Comparison of ENCODE assay signal across 22 mouse cellular contexts in genomic region chr19:58908018-58908417, GRCm38 (mm10). TPM values are rescaled to one million over a fixed set of nuclear protein-coding genes. Genes with fewer than 3 reads are reported as not detected.
DNase-seq lines count a peak whose midpoint lies in the region; ATAC-seq and TF ChIP-seq lines count a peak whose summit lies in the region.
"Had no signal": no experiment of that assay in that cellular context is flagged by ENCODE, and none has a peak within 500 bp of the region (broad histone marks: within the 10 kb centered on the region; RNA-seq: fewer than 3 reads in every experiment).

No protein-coding gene starts in this region.

- in situ Hi-C loops in CH12.LX (cut with MboI; ENCODE audit: low pct_ligation_motif_present, low pct_unique_long_range_greater_than_20kb, low sequenced_read_pairs) = loop anchor here (5.0 kb wide), 1 partner anchor 106 kb away; no protein-coding TSS in a partner anchor

- no peak for ATAC-seq in kidney, postnatal 0 days (replicated peaks; ENCODE audit: low FRiP score, low read depth)
- ATAC-seq: forebrain, embryonic 13.5 days; forebrain, postnatal 0 days had no signal

- no peak for TF ChIP-seq POLR2A in CH12.LX (IDR thresholded peaks at IDR 0.05; ENCODE audit: low read depth, low read length)

- no peak overlapping the region for H3K4me2 ChIP-seq in kidney, postnatal 0 days (ENCODE audit: low read length)
- H3K4me2 ChIP-seq in CH12.LX (ENCODE audit: insufficient read depth, low read depth, poor library complexity, severe bottlenecking) = no peak overlapping the region
- H3K4me2 ChIP-seq: forebrain, embryonic 13.5 days; heart, embryonic 12.5 days; hindbrain, embryonic 14.5 days had no signal

- no peaks in the 10 kb centered on the region for H3K4me1 ChIP-seq in kidney, postnatal 0 days (replicated peaks; ENCODE audit: insufficient read depth, low read length)
- H3K4me1 ChIP-seq in CH12.LX (ENCODE audit: control insufficient read depth in 1 of 2, insufficient read depth in 2 of 2) = peaks cover 3 to 48% of the 10 kb centered on the region in 2 experiments; a peak in 3 of 4 replicates
- H3K4me1 ChIP-seq in limb, embryonic 10.5 days = peaks cover 13% of the 10 kb centered on the region

- H3K9ac ChIP-seq in kidney, postnatal 0 days (ENCODE audit: low read depth, low read length) = no peak overlapping the region
- no peak overlapping the region for H3K9ac ChIP-seq in CH12.LX (ENCODE audit: insufficient read depth, low read depth)
- H3K9ac ChIP-seq: forebrain, embryonic 13.5 days; forebrain, postnatal 0 days; heart, embryonic 12.5 days; hindbrain, embryonic 14.5 days had no signal

- dilution Hi-C loops in CH12.LX (cut with MboI; ENCODE audit: extremely low pct_ligation_motif_present, extremely low pct_unique_long_range_greater_than_20kb, low sequenced_read_pairs) = no loop called here

- WGBS in kidney, postnatal 0 days = 55% methylated on average over 10 of the region's 10 CpGs
- 87% methylated on average over 10 of the region's 10 CpGs for WGBS in limb, embryonic 10.5 days

- no peak overlapping the region for H3K4me3 ChIP-seq in kidney, postnatal 0 days (replicated peaks; ENCODE audit: low read depth, low read length)
- no peak overlapping the region for H3K4me3 ChIP-seq in CH12.LX (replicated peaks in 1 of 3; ENCODE audit: low read depth in 2 of 3, low read length in 2 of 3, poor library complexity in 1 of 3)
- no peak overlapping the region for H3K4me3 ChIP-seq in limb, embryonic 10.5 days
- H3K4me3 ChIP-seq: forebrain, embryonic 13.5 days; heart, embryonic 12.5 days; hindbrain, embryonic 10.5 days had no signal

- TF ChIP-seq EP300 in CH12.LX (IDR thresholded peaks at IDR 0.05; ENCODE audit: low read length) = no peak

- H3K79me2 ChIP-seq in CH12.LX (replicated peaks; ENCODE audit: control insufficient read depth, extremely low read depth, insufficient read depth, poor library complexity, severe bottlenecking) = no peaks in the 10 kb centered on the region

- DNase-seq in kidney, postnatal 0 days (ENCODE audit: low spot score) = peak; percentile 27
- DNase-seq in kidney, postnatal 10 days = no peak
- peak; percentile 2 for DNase-seq in thymus, postnatal 0 days (ENCODE audit: low spot score)
- no peak for DNase-seq in thymus, postnatal 14 days
- DNase-seq in CH12.LX (ENCODE audit: extremely low read depth) = peak; percentile 33
- DNase-seq in splenic B cell, adult 2 months (ENCODE audit: low read depth, low spot score) = peak; percentile 50
- no peak for DNase-seq in adrenal gland, adult 2 months
- no peak for DNase-seq in limb, embryonic 10.5 days (ENCODE audit: low spot score)
- DNase-seq: adrenal gland, adult 8-10 months; adrenal gland, postnatal 36 days; cerebellum, adult 2 months; cerebellum, postnatal 14 days; forebrain, postnatal 0 days; gastrocnemius, postnatal 25 days had no signal

- no peak overlapping the region for H3K27ac ChIP-seq in kidney, postnatal 0 days
- H3K27ac ChIP-seq in CH12.LX (ENCODE audit: insufficient read depth, low read depth) = no peak overlapping the region
- no peak overlapping the region for H3K27ac ChIP-seq in limb, embryonic 10.5 days
- H3K27ac ChIP-seq: forebrain, embryonic 13.5 days; hindbrain, embryonic 10.5 days; hindbrain, embryonic 14.5 days had no signal

- no peaks in the 10 kb centered on the region for H3K36me3 ChIP-seq in kidney, postnatal 0 days (ENCODE audit: insufficient read depth, low read length)
- H3K36me3 ChIP-seq in CH12.LX (replicated peaks in 1 of 2; ENCODE audit: control insufficient read depth in 1 of 2, insufficient read depth in 1 of 2, low read length in 1 of 2) = no peaks in the 10 kb centered on the region
- H3K36me3 ChIP-seq in splenic B cell, adult 2 months (ENCODE audit: control insufficient read depth, insufficient read depth, low read length, poor library complexity, severe bottlenecking) = no peaks in the 10 kb centered on the region
- H3K36me3 ChIP-seq in limb, embryonic 10.5 days = no peaks in the 10 kb centered on the region
- H3K36me3 ChIP-seq: heart, embryonic 12.5 days; hindbrain, embryonic 10.5 days had no signal

- no peaks in the 10 kb centered on the region for H3K9me3 ChIP-seq in kidney, postnatal 0 days (replicated peaks; ENCODE audit: low read length)
- no peaks in the 10 kb centered on the region for H3K9me3 ChIP-seq in CH12.LX (replicated peaks; ENCODE audit: low read length)
- H3K9me3 ChIP-seq in limb, embryonic 10.5 days (replicated peaks) = no peaks in the 10 kb centered on the region
- H3K9me3 ChIP-seq: forebrain, embryonic 13.5 days; heart, embryonic 12.5 days; hindbrain, embryonic 10.5 days had no signal

- no peaks in the 10 kb centered on the region for H3K27me3 ChIP-seq in kidney, postnatal 0 days (ENCODE audit: insufficient read depth, low read length)
- H3K27me3 ChIP-seq in CH12.LX (replicated peaks) = no peaks in the 10 kb centered on the region
- no peaks in the 10 kb centered on the region for H3K27me3 ChIP-seq in splenic B cell, adult 2 months (ENCODE audit: control insufficient read depth, insufficient read depth, low read length, poor library complexity, severe bottlenecking)
- H3K27me3 ChIP-seq in limb, embryonic 10.5 days (ENCODE audit: low read depth, poor library complexity, severe bottlenecking) = peaks cover 18% of the 10 kb centered on the region

- TF ChIP-seq RAD21 in CH12.LX (IDR thresholded peaks at IDR 0.05; ENCODE audit: low read depth, low read length) = no peak

- TF ChIP-seq CTCF in kidney, postnatal 0 days (IDR thresholded peaks at IDR 0.05; ENCODE audit: low read depth) = no peak
- TF ChIP-seq CTCF in CH12.LX (conservative IDR thresholded peaks at IDR 0.05 in 1 of 2, IDR thresholded peaks at IDR 0.05 in 1 of 2; ENCODE audit: low read depth in 2 of 2, low read length in 2 of 2) = no peak

TF ChIP-seq in CH12.LX, 34 proteins besides CTCF, POLR2A, EP300 and RAD21:
- TF ChIP-seq HCFC1 (IDR thresholded peaks at IDR 0.05; ENCODE audit: low read depth, low read length) (peak; percentile 28; the same call in 1 of the 2 replicates), ELF1 (IDR thresholded peaks at IDR 0.05; ENCODE audit: low read depth, low read length) (peak; percentile 23; the same call in 1 of the 2 replicates), MEF2A (IDR thresholded peaks at IDR 0.05; ENCODE audit: borderline replicate concordance, low read depth, low read length) (no peak), PAX5 (IDR thresholded peaks at IDR 0.05; ENCODE audit: low read length) (no peak), ZNF384 (IDR thresholded peaks at IDR 0.05; ENCODE audit: low read depth, low read length) (peak; percentile 80)

RNA-seq across cellular contexts. Expression of gene Eno4, which starts 35.2 kb away (rescaled TPM):
- 0.37 and 0.51 TPM in 2 replicates for polyA plus RNA-seq in kidney, postnatal 0 days (2015; fragmentation: Nextera tagmentation; extraction: Ambion mirVana)
- 0.12 and 0.24 TPM in 2 replicates for polyA plus RNA-seq in thymus, postnatal 0 days (2015; fragmentation: Nextera tagmentation; extraction: Ambion mirVana)
- total RNA-seq in CH12.LX (2012; rRNA removed) = 0.25 and 0.34 TPM in 2 replicates
- 1.1 and 1.2 TPM in 2 replicates for total RNA-seq in CH12.LX (2014; rRNA removed)
- polyA plus RNA-seq in CH12.LX (2012; ENCODE audit: insufficient read length, low read depth) = 1.3 and 1.6 TPM in 2 replicates
- total RNA-seq in adrenal gland, adult 2 months (2021) = under 1 TPM; 0.26 to 0.55 TPM
- 0.08 and 0.11 TPM in 2 replicates for polyA plus RNA-seq in adrenal gland, adult 2 months (2012; rRNA removed)
- polyA plus RNA-seq in limb, embryonic 10.5 days (2016; fragmentation: Nextera tagmentation; extraction: Ambion mirVana) = 0.51 and 0.79 TPM in 2 replicates
- total RNA-seq: common myeloid progenitor, adult 5-6 weeks; gastrocnemius, adult 18-20 months; gastrocnemius, postnatal 25 days; granulocyte monocyte progenitor cell, adult 5-6 weeks; heart, postnatal 25 days had no signal

RNA-seq across cellular contexts. Expression of gene Hspa12a, which starts 35.4 kb away (rescaled TPM):
- polyA plus RNA-seq in kidney, postnatal 0 days (2015; fragmentation: Nextera tagmentation; extraction: Ambion mirVana) = 13.4 and 14.5 TPM in 2 replicates
- 0.72 and 0.99 TPM in 2 replicates for polyA plus RNA-seq in thymus, postnatal 0 days (2015; fragmentation: Nextera tagmentation; extraction: Ambion mirVana)
- total RNA-seq in CH12.LX (2012; rRNA removed) = 0.92 and 1.4 TPM in 2 replicates
- total RNA-seq in CH12.LX (2014; rRNA removed) = 1.2 and 1.4 TPM in 2 replicates
- polyA plus RNA-seq in CH12.LX (2012; ENCODE audit: insufficient read length, low read depth) = 1.6 and 1.9 TPM in 2 replicates
- 100 to 1,000 TPM; 108 to 114 TPM for total RNA-seq in adrenal gland, adult 2 months (2021)
- 32.3 and 38.6 TPM in 2 replicates for polyA plus RNA-seq in adrenal gland, adult 2 months (2012; rRNA removed)
- 3.1 and 3.6 TPM in 2 replicates for polyA plus RNA-seq in limb, embryonic 10.5 days (2016; fragmentation: Nextera tagmentation; extraction: Ambion mirVana)
- total RNA-seq: common myeloid progenitor, adult 5-6 weeks had no signal

Comparison
In these comparisons a context has a peak if more than half of its experiments do, and no peak if none do; other contexts are left out.
1. DNase-seq: peak in kidney, postnatal 0 days (single experiment), thymus, postnatal 0 days (single experiment), CH12.LX (single experiment) and splenic B cell, adult 2 months (single experiment); none in kidney, postnatal 10 days (single experiment), thymus, postnatal 14 days (single experiment), adrenal gland, adult 2 months (single experiment) and limb, embryonic 10.5 days (single experiment).